Mouse (Mus musculus): ENCODE data around the gene Rffl.

DNA sequence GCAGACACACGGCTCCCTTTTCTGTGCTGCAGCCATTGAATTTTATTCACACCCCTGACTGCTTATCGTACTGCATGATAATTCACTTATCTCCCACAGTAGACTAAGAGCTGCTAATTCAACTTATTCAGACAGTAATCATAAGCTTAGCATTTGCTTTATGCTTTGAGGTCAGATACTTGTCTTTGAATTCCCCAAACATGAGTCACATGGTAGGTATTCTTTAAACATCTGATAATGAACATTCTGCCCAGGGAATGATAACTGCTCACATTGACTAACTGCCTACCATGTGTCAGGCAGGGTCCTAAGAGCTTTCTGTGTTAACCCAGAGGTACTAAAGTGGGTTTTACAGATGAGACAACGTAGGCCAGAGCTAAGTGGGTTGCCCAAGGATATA is 64.4 kb downstream of the Rffl start:
- TF ChIP-seq POLR2A (IDR thresholded peaks at IDR 0.05; ENCODE audit: low read depth, low read length) (no peak), CTCF (conservative IDR thresholded peaks at IDR 0.05; ENCODE audit: insufficient read depth, insufficient read length, low read depth, low read length) (no peak)

All from kidney, adult 2 months (tissue).